Mouse (Mus musculus): Measurements from ENCODE around the gene Kcnj15. TPM values are rescaled to one million over a fixed set of nuclear protein-coding genes. Genes with fewer than 3 reads are reported as not detected.

The Kcnj15 gene
- polyA plus RNA-seq, 1 experiment, result not detected

- Histone ChIP-seq H3K4me1 (ENCODE audit: control insufficient read depth, insufficient read depth, low read length) (no peaks in the 10 kb centered on the region; the same call in 1 of the 2 replicates), H3K27me3 (ENCODE audit: control insufficient read depth, insufficient read depth, low read length) (no peaks in the 10 kb centered on the region), H3K4me3 (replicated peaks; ENCODE audit: insufficient read depth, low read depth, low read length) (no peak overlapping the region), H3K27ac (ENCODE audit: insufficient read depth, low read length) (no peak overlapping the region)
- peak in 1 of 2 experiments; percentile 8 for DNase-seq
- TF ChIP-seq POLR2A (IDR thresholded peaks at IDR 0.05; ENCODE audit: borderline replicate concordance, insufficient read depth, low read length), result no peak
- TF ChIP-seq CTCF (IDR thresholded peaks at IDR 0.05; ENCODE audit: borderline replicate concordance, insufficient read depth, low read depth, low read length), result no peak
- 77% methylated on average over 8 of the region's 8 CpGs for WGBS
Observed at GRCm38 (mm10) chr16:95342030-95342429, 84.7 kb downstream of the Kcnj15 start.

GRCm38 (mm10) chr16:95344961-95345360 is 87.6 kb downstream of the Kcnj15 start:
- Histone ChIP-seq H3K4me1 (ENCODE audit: control insufficient read depth, insufficient read depth, low read length) (no peaks in the 10 kb centered on the region; the same call in 1 of the 2 replicates), H3K4me3 (replicated peaks; ENCODE audit: insufficient read depth, low read depth, low read length) (no peak overlapping the region), H3K27me3 (ENCODE audit: control insufficient read depth, insufficient read depth, low read length) (no peaks in the 10 kb centered on the region), H3K27ac (ENCODE audit: insufficient read depth, low read length) (no peak overlapping the region)
- TF ChIP-seq POLR2A (IDR thresholded peaks at IDR 0.05; ENCODE audit: borderline replicate concordance, insufficient read depth, low read length) (no peak), CTCF (IDR thresholded peaks at IDR 0.05; ENCODE audit: borderline replicate concordance, insufficient read depth, low read depth, low read length) (no peak)
- DNase-seq, result no peak
- 87% methylated on average over 10 of the region's 10 CpGs for WGBS

- 1% methylated on average over 7 of the region's 7 CpGs for WGBS
- TF ChIP-seq CTCF (IDR thresholded peaks at IDR 0.05; ENCODE audit: borderline replicate concordance, insufficient read depth, low read depth, low read length), result peak; percentile 79
- no peak for TF ChIP-seq POLR2A (IDR thresholded peaks at IDR 0.05; ENCODE audit: borderline replicate concordance, insufficient read depth, low read length)
- Histone ChIP-seq H3K27me3 (ENCODE audit: control insufficient read depth, insufficient read depth, low read length) (no peaks in the 10 kb centered on the region), H3K27ac (ENCODE audit: insufficient read depth, low read length) (no peak overlapping the region), H3K4me3 (replicated peaks; ENCODE audit: insufficient read depth, low read depth, low read length) (no peak overlapping the region), H3K4me1 (ENCODE audit: control insufficient read depth, insufficient read depth, low read length) (no peaks in the 10 kb centered on the region; the same call in 1 of the 2 replicates)
- peak; percentile 64 to 67 for DNase-seq
Observed at GRCm38 (mm10) chr16:95345882-95346281, 88.5 kb downstream of the Kcnj15 start.

DNA sequence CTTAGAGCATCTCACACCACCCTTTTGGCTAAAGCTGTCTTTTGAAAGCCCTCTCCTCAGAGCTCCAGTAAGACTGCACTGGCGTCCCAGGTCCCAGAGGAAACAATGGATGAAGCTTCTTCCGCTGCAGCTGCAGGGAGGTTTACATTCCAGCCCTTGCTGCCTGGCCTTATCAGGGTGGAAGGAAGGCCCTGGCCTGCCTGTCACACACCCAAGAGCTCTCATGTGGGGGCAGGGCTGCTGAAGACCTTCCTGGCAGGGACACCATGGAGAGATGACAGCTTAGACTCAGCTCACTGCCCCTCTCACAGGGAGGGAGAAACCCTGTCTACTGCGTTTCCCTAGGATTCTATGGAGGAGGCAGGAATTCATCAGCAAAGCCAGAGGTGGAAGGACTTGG is 89.8 kb downstream of the Kcnj15 start:
- no peak overlapping the region for H3K4me3 ChIP-seq (replicated peaks; ENCODE audit: insufficient read depth, low read depth, low read length)
- H3K27ac ChIP-seq (ENCODE audit: insufficient read depth, low read length), result no peak overlapping the region
- WGBS, result 55% methylated on average over 3 of the region's 3 CpGs
- no peaks in the 10 kb centered on the region for H3K4me1 ChIP-seq (ENCODE audit: control insufficient read depth, insufficient read depth, low read length)
- no peak for DNase-seq
- no peaks in the 10 kb centered on the region for H3K27me3 ChIP-seq (ENCODE audit: control insufficient read depth, insufficient read depth, low read length)
- TF ChIP-seq POLR2A (IDR thresholded peaks at IDR 0.05; ENCODE audit: borderline replicate concordance, insufficient read depth, low read length) (no peak), CTCF (IDR thresholded peaks at IDR 0.05; ENCODE audit: borderline replicate concordance, insufficient read depth, low read depth, low read length) (no peak)

GRCm38 (mm10) chr16:95348555-95348954 is 91.2 kb downstream of the Kcnj15 start:
- WGBS, result 83% methylated on average over 9 of the region's 9 CpGs
- Histone ChIP-seq H3K27ac (ENCODE audit: insufficient read depth, low read length) (no peak overlapping the region), H3K27me3 (ENCODE audit: control insufficient read depth, insufficient read depth, low read length) (no peaks in the 10 kb centered on the region), H3K4me1 (ENCODE audit: control insufficient read depth, insufficient read depth, low read length) (no peaks in the 10 kb centered on the region), H3K4me3 (replicated peaks; ENCODE audit: insufficient read depth, low read depth, low read length) (no peak overlapping the region)
- TF ChIP-seq POLR2A (IDR thresholded peaks at IDR 0.05; ENCODE audit: borderline replicate concordance, insufficient read depth, low read length), result no peak
- TF ChIP-seq CTCF (IDR thresholded peaks at IDR 0.05; ENCODE audit: borderline replicate concordance, insufficient read depth, low read depth, low read length), result no peak
- no peak for DNase-seq

DNA sequence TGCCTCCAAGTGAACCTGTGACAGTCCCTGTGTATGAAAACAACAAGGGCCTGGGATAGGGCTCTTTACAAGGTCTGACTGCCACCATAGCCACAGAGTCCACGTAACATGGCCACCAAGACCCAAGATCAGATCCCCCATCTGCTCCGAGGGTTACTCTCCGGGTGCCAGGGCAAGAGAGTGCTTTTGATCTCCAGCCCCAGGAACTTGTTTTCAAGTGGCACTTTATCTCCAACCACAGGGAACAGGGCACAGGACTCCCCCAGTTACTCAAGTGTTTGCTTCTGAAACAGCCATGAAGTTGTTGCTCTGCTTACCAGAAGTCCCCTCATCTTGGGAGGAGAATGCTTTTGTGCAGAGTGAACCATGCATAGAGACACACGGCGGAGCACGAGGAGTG is 92.0 kb downstream of the Kcnj15 start:
- H3K4me1 ChIP-seq (ENCODE audit: control insufficient read depth, insufficient read depth, low read length), result no peaks in the 10 kb centered on the region
- TF ChIP-seq POLR2A (IDR thresholded peaks at IDR 0.05; ENCODE audit: borderline replicate concordance, insufficient read depth, low read length) (no peak), CTCF (IDR thresholded peaks at IDR 0.05; ENCODE audit: borderline replicate concordance, insufficient read depth, low read depth, low read length) (no peak)
- WGBS, result 89% methylated on average over 6 of the region's 6 CpGs
- no peak for DNase-seq
- H3K4me3 ChIP-seq (replicated peaks; ENCODE audit: insufficient read depth, low read depth, low read length), result no peak overlapping the region
- H3K27me3 ChIP-seq (ENCODE audit: control insufficient read depth, insufficient read depth, low read length), result no peaks in the 10 kb centered on the region
- no peak overlapping the region for H3K27ac ChIP-seq (ENCODE audit: insufficient read depth, low read length)

- no peak overlapping the region for H3K27ac ChIP-seq (ENCODE audit: insufficient read depth, low read length)
- no peak for DNase-seq
- H3K4me1 ChIP-seq (ENCODE audit: control insufficient read depth, insufficient read depth, low read length), result no peaks in the 10 kb centered on the region
- no peak overlapping the region for H3K4me3 ChIP-seq (replicated peaks; ENCODE audit: insufficient read depth, low read depth, low read length)
- WGBS, result 84% methylated on average over 5 of the region's 5 CpGs
- H3K27me3 ChIP-seq (ENCODE audit: control insufficient read depth, insufficient read depth, low read length), result no peaks in the 10 kb centered on the region
- TF ChIP-seq CTCF (IDR thresholded peaks at IDR 0.05; ENCODE audit: borderline replicate concordance, insufficient read depth, low read depth, low read length) (no peak), POLR2A (IDR thresholded peaks at IDR 0.05; ENCODE audit: borderline replicate concordance, insufficient read depth, low read length) (no peak)
Observed at GRCm38 (mm10) chr16:95349745-95350144, 92.4 kb downstream of the Kcnj15 start.

Data from cerebellum, adult 2 months (tissue).